8 mouse cellular contexts compared by ENCODE assay signal in the genomic region with DNA sequence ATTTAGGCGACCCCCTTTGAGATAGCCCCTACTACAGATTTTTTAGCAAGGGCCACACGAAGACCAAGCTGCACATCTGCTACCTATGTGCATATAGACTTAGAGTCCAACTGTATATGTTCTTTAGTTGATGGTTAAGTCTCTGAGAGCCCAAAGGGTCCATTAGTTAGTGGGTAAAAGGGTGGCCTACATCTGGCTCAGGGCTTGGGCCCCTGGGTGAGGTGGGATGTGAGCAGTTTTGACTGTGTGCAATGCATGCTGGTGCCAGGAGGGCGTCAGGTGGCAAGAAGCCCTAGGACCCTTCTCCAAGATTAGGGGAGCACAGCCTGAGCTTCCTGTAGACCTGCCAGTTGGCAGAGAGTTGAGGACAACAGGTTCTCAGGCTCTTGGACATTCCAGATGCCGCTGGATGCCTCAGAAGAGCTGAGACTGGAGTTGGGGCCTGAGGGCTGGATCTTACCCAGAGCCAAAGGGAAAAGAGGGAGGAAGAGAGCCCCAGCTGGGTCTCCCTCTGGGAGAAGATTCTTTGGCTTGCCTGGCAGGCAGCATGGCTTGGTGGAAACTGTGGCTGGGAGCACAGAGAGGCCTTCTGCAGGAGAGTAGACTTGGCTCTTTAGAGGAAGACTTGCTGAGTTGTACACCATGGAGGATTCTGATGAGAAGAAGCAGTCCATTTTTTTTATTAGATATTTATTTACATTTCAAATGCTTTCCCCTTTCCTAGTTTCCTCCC. TPM values are rescaled to one million over a fixed set of nuclear protein-coding genes. Genes with fewer than 3 reads are reported as not detected.
DNase-seq lines count a peak whose midpoint lies in the region; TF ChIP-seq lines count a peak whose summit lies in the region.
"Not testable (repeated sequence)": the region's sequence is repeated elsewhere in the genome, so short reads cannot be mapped to it uniquely, and the experiment has no call there.
"Had no signal": no experiment of that assay in that cellular context is flagged by ENCODE, and none has a peak within 500 bp of the region (broad histone marks: within the 10 kb centered on the region; RNA-seq: fewer than 3 reads in every experiment).

No protein-coding gene starts in this region.

- not testable (repeated sequence) for TF ChIP-seq CTCF in gastrocnemius, adult 2 months (IDR thresholded peaks at IDR 0.05)

- not testable (repeated sequence) for H3K27ac ChIP-seq in gastrocnemius, adult 2 months

- DNase-seq in adrenal gland, adult (ENCODE audit: inconsistent age in 2 of 2, low spot score in 1 of 2), result peak; percentile 20 to 56
- DNase-seq in gastrocnemius, adult 2 months, result peak; percentile 50
- DNase-seq in gastrocnemius, postnatal 25 days, result peak; percentile 59
- DNase-seq in heart, postnatal 25 days (ENCODE audit: low spot score), result peak; percentile 43
- DNase-seq in spleen, postnatal 4 days (ENCODE audit: low spot score in 2 of 2), result peak; percentile 50 to 85
- peak; percentile 61 to 83 for DNase-seq in urinary bladder, postnatal 4 days (ENCODE audit: low spot score in 2 of 2)

- H3K4me3 ChIP-seq in gastrocnemius, adult 2 months, result not testable (repeated sequence)

- intact Hi-C loops in gastrocnemius, adult 2 months (cut with DNase I); heart, postnatal 25 days (cut with DNase I): not testable (repeated sequence)

RNA-seq across cellular contexts. Expression of gene 4930467E23Rik, which starts 33.6 kb away (rescaled TPM):
- total RNA-seq in gastrocnemius, adult 2 months (2021), result under 1 TPM in 1 of 2 experiments, not detected in 1; 0.98 TPM
- not detected for total RNA-seq in gastrocnemius, postnatal 25 days (2021)
- under 1 TPM; 0.13 to 0.25 TPM for total RNA-seq in heart, postnatal 25 days (2021)
- total RNA-seq: CH12.LX; forebrain, postnatal 0 days had no signal
